In genomic region chr1:86618454-86619125, GRCm38 (mm10) we compare ENCODE assay signal across 8 mouse cellular contexts. TPM values are rescaled to one million over a fixed set of nuclear protein-coding genes. Genes with fewer than 3 reads are reported as not detected.
DNase-seq lines count a peak whose midpoint lies in the region; ATAC-seq and TF ChIP-seq lines count a peak whose summit lies in the region.

No protein-coding gene starts in this region.

- peak; percentile 23 for DNase-seq in heart, postnatal 0 days (ENCODE audit: low spot score)
- no peak for DNase-seq in heart, adult 11 months
- no peak for DNase-seq in Patski (ENCODE audit: low read depth, low spot score)
- peak; percentile 73 for DNase-seq in heart, postnatal 4 days
- DNase-seq in left cerebral cortex, adult 8-10 months (ENCODE audit: low spot score in 2 of 2): peak; percentile 21 to 30
- peak; percentile 76 for DNase-seq in testis, postnatal 10 days (ENCODE audit: low spot score)

- in situ Hi-C loops in Patski (cut with MboI; ENCODE audit: low pct_unique_long_range_greater_than_20kb): loop anchor here (5.0 to 10.0 kb wide), 2 partner anchors 424 to 566 kb away; partner anchors contain the start of gene Prss56

- CTCF ChIA-PET in Patski (lab: Charles Lee): interaction anchor here (0.6 to 1.7 kb wide), 14 partner anchors 9 to 422 kb away, joined by 3 to 10 read pairs (median 4); no protein-coding TSS in a partner anchor

- 56% methylated on average over 10 of the region's 10 CpGs for WGBS in heart, postnatal 0 days

- POLR2A ChIA-PET in Patski (lab: Charles Lee): no interaction called here

- H3K9me3 ChIP-seq in heart, postnatal 0 days (replicated peaks; ENCODE audit: control insufficient read depth, low read length): no peaks in the 10 kb centered on the region

- no peak for TF ChIP-seq EP300 in heart, postnatal 0 days (IDR thresholded peaks at IDR 0.05; ENCODE audit: low read depth)

- H3K36me3 ChIP-seq in heart, postnatal 0 days (replicated peaks; ENCODE audit: control insufficient read depth, insufficient read depth, low read length): no peaks in the 10 kb centered on the region

- TF ChIP-seq CTCF in heart, postnatal 0 days (IDR thresholded peaks at IDR 0.05; ENCODE audit: low read depth): peak; percentile 71
- TF ChIP-seq CTCF in Patski (IDR thresholded peaks at IDR 0.05): peak; percentile 87

- H3K4me2 ChIP-seq in heart, postnatal 0 days (ENCODE audit: low read depth, low read length): no peak overlapping the region

- no peak overlapping the region for H3K9ac ChIP-seq in heart, postnatal 0 days (replicated peaks; ENCODE audit: low read depth, low read length)

- H3K4me1 ChIP-seq in heart, postnatal 0 days (ENCODE audit: control insufficient read depth, insufficient read depth): no peaks in the 10 kb centered on the region

- no peak overlapping the region for H3K4me3 ChIP-seq in heart, postnatal 0 days (ENCODE audit: low read depth, low read length)

- no peaks in the 10 kb centered on the region for H3K27me3 ChIP-seq in heart, postnatal 0 days (ENCODE audit: control insufficient read depth, insufficient read depth, low read length)
- no peaks in the 10 kb centered on the region for H3K27me3 ChIP-seq in Patski

- H3K27ac ChIP-seq in heart, postnatal 0 days (ENCODE audit: low read depth): no peak overlapping the region

- ATAC-seq in heart, postnatal 0 days (ENCODE audit: insufficient read depth, low read depth): no peak
- ATAC-seq in Patski: no peak
- ATAC-seq in common myeloid progenitor, adult 5-6 weeks (replicated peaks; ENCODE audit: low read depth, poor library complexity, severe bottlenecking): peak; percentile 82; the same call in 1 of the 2 replicates
- ATAC-seq in monocyte, adult 5-6 weeks (replicated peaks; ENCODE audit: insufficient number of reproducible peaks, low FRiP score, low TSS enrichment, poor library complexity, severe bottlenecking): 0 out of 2 replicates have a peak, but pooled peaks have one; percentile 47

RNA-seq across cellular contexts. Expression of gene Cops7b, which starts 35.9 kb away (rescaled TPM):
- 16.0 and 20.7 TPM in 2 replicates for total RNA-seq in heart, postnatal 0 days (2014; rRNA removed; ENCODE audit: low replicate concordance)
- 14.0 TPM in 2 replicates for polyA plus RNA-seq in heart, postnatal 0 days (2015; fragmentation: Nextera tagmentation; extraction: Ambion mirVana)
- polyA plus RNA-seq in Patski (2021): 23.1 TPM
- 23.3 and 25.8 TPM in 2 replicates for total RNA-seq in common myeloid progenitor, adult 5-6 weeks (2017)
- 10 to 100 TPM; 13.6 to 14.0 TPM for total RNA-seq in heart, postnatal 4 days (2021)
- 10 to 100 TPM; 17.0 to 24.9 (median 22.3) TPM for total RNA-seq in left cerebral cortex, adult 8-10 months (2022)
- 5.7 to 10.7 TPM (median 8.9 TPM) in 3 replicates for total RNA-seq in monocyte, adult 5-6 weeks (2017)

RNA-seq across cellular contexts. Expression of gene Pde6d, which starts 36.2 kb away (rescaled TPM):
- total RNA-seq in heart, postnatal 0 days (2014; rRNA removed; ENCODE audit: low replicate concordance): 19.8 and 25.0 TPM in 2 replicates
- polyA plus RNA-seq in heart, postnatal 0 days (2015; fragmentation: Nextera tagmentation; extraction: Ambion mirVana): 50.5 and 57.4 TPM in 2 replicates
- 59.7 TPM for polyA plus RNA-seq in Patski (2021)
- total RNA-seq in common myeloid progenitor, adult 5-6 weeks (2017): 7.5 and 8.5 TPM in 2 replicates
- total RNA-seq in heart, postnatal 4 days (2021): 10 to 100 TPM; 39.4 to 40.5 TPM
- total RNA-seq in left cerebral cortex, adult 8-10 months (2022): 10 to 100 TPM; 48.3 to 59.9 (median 53.5) TPM
- 3.1 to 7.8 TPM (median 4.1 TPM) in 3 replicates for total RNA-seq in monocyte, adult 5-6 weeks (2017)

RNA-seq across cellular contexts. Expression of gene Nppc, which starts 51.8 kb away (rescaled TPM):
- total RNA-seq in heart, postnatal 0 days (2014; rRNA removed; ENCODE audit: low replicate concordance): not detected in 2 replicates
- 0.74 and 1.5 TPM in 2 replicates for polyA plus RNA-seq in heart, postnatal 0 days (2015; fragmentation: Nextera tagmentation; extraction: Ambion mirVana)
- polyA plus RNA-seq in Patski (2021): 0.14 TPM
- not detected in 2 replicates for total RNA-seq in common myeloid progenitor, adult 5-6 weeks (2017)
- total RNA-seq in heart, postnatal 4 days (2021): under 1 TPM; 0.69 to 0.86 TPM
- total RNA-seq in left cerebral cortex, adult 8-10 months (2022): 10 to 100 TPM in 1 of 4 experiments, 1 to 10 TPM in 3; 9.0 to 12.3 (median 9.2) TPM
- total RNA-seq in monocyte, adult 5-6 weeks (2017): not detected in 3 replicates

Comparison
In these comparisons a context has a peak if more than half of its experiments do, and no peak if none do; other contexts are left out.
1. DNase-seq: peak in heart, postnatal 0 days (single experiment), heart, postnatal 4 days (single experiment), left cerebral cortex, adult 8-10 months (2 of 2) and testis, postnatal 10 days (single experiment); none in heart, adult 11 months (single experiment) and Patski (single experiment).
2. ATAC-seq: peak in common myeloid progenitor, adult 5-6 weeks (single experiment) and monocyte, adult 5-6 weeks (single experiment); none in heart, postnatal 0 days (single experiment) and Patski (single experiment).